8 mouse cellular contexts compared by ENCODE assay signal in genomic region chr8:70887669-70888068, GRCm38 (mm10). TPM values are rescaled to one million over a fixed set of nuclear protein-coding genes. Genes with fewer than 3 reads are reported as not detected.
DNase-seq lines count a peak whose midpoint lies in the region; ATAC-seq and TF ChIP-seq lines count a peak whose summit lies in the region.

No protein-coding gene starts in this region.

- no peak for TF ChIP-seq EP300 in stomach, postnatal 0 days (optimal IDR thresholded peaks at IDR 0.05)

- ATAC-seq in liver, embryonic 11.5 days (replicated peaks; ENCODE audit: low FRiP score), result peak; percentile 68
- peak; percentile 19; the same call in 1 of the 2 replicates for ATAC-seq in stomach, postnatal 0 days (ENCODE audit: low FRiP score, low TSS enrichment)

- no peaks in the 10 kb centered on the region for H3K9me3 ChIP-seq in liver, embryonic 11.5 days (ENCODE audit: control insufficient read depth, low read length)
- H3K9me3 ChIP-seq in stomach, postnatal 0 days (ENCODE audit: control insufficient read depth, low read length), result no peaks in the 10 kb centered on the region

- no peaks in the 10 kb centered on the region for H3K36me3 ChIP-seq in liver, embryonic 11.5 days (ENCODE audit: control insufficient read depth, insufficient read depth, low read length)
- no peaks in the 10 kb centered on the region for H3K36me3 ChIP-seq in stomach, postnatal 0 days (ENCODE audit: control insufficient read depth, insufficient read depth, low read length)

- TF ChIP-seq CTCF in stomach, postnatal 0 days (IDR thresholded peaks at IDR 0.05; ENCODE audit: low read depth), result no peak

- 5% methylated on average over 18 of the region's 18 CpGs for WGBS in liver, embryonic 11.5 days
- WGBS in stomach, postnatal 0 days, result 6% methylated on average over 13 of the region's 18 CpGs

- no peak overlapping the region for H3K4me3 ChIP-seq in liver, embryonic 11.5 days (ENCODE audit: low read depth, low read length)
- no peak overlapping the region for H3K4me3 ChIP-seq in stomach, postnatal 0 days (ENCODE audit: low read depth, low read length)

- H3K9ac ChIP-seq in liver, embryonic 11.5 days (ENCODE audit: low read depth, low read length), result no peak overlapping the region
- no peak overlapping the region for H3K9ac ChIP-seq in stomach, postnatal 0 days (ENCODE audit: low read length)

- H3K27me3 ChIP-seq in liver, embryonic 11.5 days (replicated peaks; ENCODE audit: control insufficient read depth, insufficient read depth, low read length), result peaks cover 41% of the 10 kb centered on the region
- H3K27me3 ChIP-seq in stomach, postnatal 0 days (ENCODE audit: control insufficient read depth, insufficient read depth, low read length), result no peaks in the 10 kb centered on the region; the same call in 1 of the 2 replicates

- H3K27ac ChIP-seq in liver, embryonic 11.5 days (ENCODE audit: low read depth, low read length), result no peak overlapping the region
- no peak overlapping the region for H3K27ac ChIP-seq in stomach, postnatal 0 days (replicated peaks)

- H3K4me2 ChIP-seq in liver, embryonic 11.5 days, result peak overlapping the region; percentile 23; the same call in 1 of the 2 replicates
- no peak overlapping the region for H3K4me2 ChIP-seq in stomach, postnatal 0 days (replicated peaks; ENCODE audit: low read depth)

- peak; percentile 55 for DNase-seq in adrenal gland, postnatal 10 days
- no peak for DNase-seq in adrenal gland, adult 8-10 months
- peak; percentile 57 for DNase-seq in right cerebral cortex, adult 18-20 months
- DNase-seq in right cerebral cortex, postnatal 4 days, result no peak
- DNase-seq in liver, embryonic 11.5 days (ENCODE audit: low spot score), result no peak
- peak; percentile 81 for DNase-seq in stomach, postnatal 0 days (ENCODE audit: low spot score)
- no peak for DNase-seq in ovary, postnatal 14 days (ENCODE audit: low spot score)
- DNase-seq in adrenal gland, postnatal 25 days, result no peak

- H3K4me1 ChIP-seq in liver, embryonic 11.5 days (replicated peaks; ENCODE audit: control insufficient read depth, insufficient read depth, low read length), result peaks cover 13% of the 10 kb centered on the region
- no peaks in the 10 kb centered on the region for H3K4me1 ChIP-seq in stomach, postnatal 0 days (replicated peaks; ENCODE audit: control insufficient read depth, insufficient read depth)

RNA-seq across cellular contexts. Expression of gene Slc5a5, which starts 4.9 kb away (rescaled TPM):
- total RNA-seq in adrenal gland, postnatal 10 days (2021), result under 1 TPM; 0.27 to 0.42 TPM
- total RNA-seq in adrenal gland, adult 8-10 months (2022), result not detected
- polyA plus RNA-seq in liver, embryonic 11.5 days (2014; fragmentation: Nextera tagmentation; extraction: Ambion mirVana), result 0.18 and 0.34 TPM in 2 replicates
- polyA plus RNA-seq in stomach, postnatal 0 days (2015; fragmentation: Nextera tagmentation; extraction: Ambion mirVana), result 42.8 and 58.5 TPM in 2 replicates
- total RNA-seq in adrenal gland, postnatal 25 days (2021), result 0.09 TPM in 1 of 2 replicates, not detected in the other

RNA-seq across cellular contexts. Expression of gene Rpl18a, which starts 9.5 kb away (rescaled TPM):
- 1,000 to 10,000 TPM; 1,717 to 1,755 TPM for total RNA-seq in adrenal gland, postnatal 10 days (2021)
- total RNA-seq in adrenal gland, adult 8-10 months (2022), result 1,000 to 10,000 TPM; 1,169 to 1,386 (median 1,259) TPM
- 3,876 and 4,144 TPM in 2 replicates for polyA plus RNA-seq in liver, embryonic 11.5 days (2014; fragmentation: Nextera tagmentation; extraction: Ambion mirVana)
- 4,207 and 4,214 TPM in 2 replicates for polyA plus RNA-seq in stomach, postnatal 0 days (2015; fragmentation: Nextera tagmentation; extraction: Ambion mirVana)
- total RNA-seq in adrenal gland, postnatal 25 days (2021), result 1,315 and 1,410 TPM in 2 replicates

RNA-seq across cellular contexts. Expression of gene Ccdc124, which starts 13.9 kb away (rescaled TPM):
- total RNA-seq in adrenal gland, postnatal 10 days (2021), result 10 to 100 TPM; 42.0 to 42.6 TPM
- total RNA-seq in adrenal gland, adult 8-10 months (2022), result 10 to 100 TPM; 48.5 to 68.7 (median 51.3) TPM
- 110 and 112 TPM in 2 replicates for polyA plus RNA-seq in liver, embryonic 11.5 days (2014; fragmentation: Nextera tagmentation; extraction: Ambion mirVana)
- polyA plus RNA-seq in stomach, postnatal 0 days (2015; fragmentation: Nextera tagmentation; extraction: Ambion mirVana), result 73.2 and 74.1 TPM in 2 replicates
- total RNA-seq in adrenal gland, postnatal 25 days (2021), result 54.6 and 57.5 TPM in 2 replicates

RNA-seq across cellular contexts. Expression of gene Map1s, which starts 18.1 kb away (rescaled TPM):
- 10 to 100 TPM; 26.7 to 30.2 TPM for total RNA-seq in adrenal gland, postnatal 10 days (2021)
- 10 to 100 TPM; 35.7 to 54.1 (median 50.0) TPM for total RNA-seq in adrenal gland, adult 8-10 months (2022)
- polyA plus RNA-seq in liver, embryonic 11.5 days (2014; fragmentation: Nextera tagmentation; extraction: Ambion mirVana), result 48.7 and 49.0 TPM in 2 replicates
- polyA plus RNA-seq in stomach, postnatal 0 days (2015; fragmentation: Nextera tagmentation; extraction: Ambion mirVana), result 15.2 and 15.6 TPM in 2 replicates
- 26.3 and 42.6 TPM in 2 replicates for total RNA-seq in adrenal gland, postnatal 25 days (2021)

RNA-seq across cellular contexts. Expression of gene Kcnn1, which starts 24.6 kb away (rescaled TPM):
- total RNA-seq in adrenal gland, postnatal 10 days (2021), result 1 to 10 TPM; 3.0 to 3.1 TPM
- 1 to 10 TPM; 4.2 to 4.7 (median 4.4) TPM for total RNA-seq in adrenal gland, adult 8-10 months (2022)
- polyA plus RNA-seq in liver, embryonic 11.5 days (2014; fragmentation: Nextera tagmentation; extraction: Ambion mirVana), result 0.47 and 0.73 TPM in 2 replicates
- 0.64 and 0.72 TPM in 2 replicates for polyA plus RNA-seq in stomach, postnatal 0 days (2015; fragmentation: Nextera tagmentation; extraction: Ambion mirVana)
- 2.2 and 3.3 TPM in 2 replicates for total RNA-seq in adrenal gland, postnatal 25 days (2021)

Comparison
In these comparisons a context has a peak if more than half of its experiments do, and no peak if none do; other contexts are left out.
1. DNase-seq: peak in adrenal gland, postnatal 10 days (single experiment), right cerebral cortex, adult 18-20 months (single experiment) and stomach, postnatal 0 days (single experiment); none in adrenal gland, adult 8-10 months (single experiment), right cerebral cortex, postnatal 4 days (single experiment), liver, embryonic 11.5 days (single experiment), ovary, postnatal 14 days (single experiment) and adrenal gland, postnatal 25 days (single experiment).